Comparison of ENCODE assay signal across 33 mouse cellular contexts in genomic region chr17:27690993-27691693, GRCm38 (mm10). TPM values are rescaled to one million over a fixed set of nuclear protein-coding genes. Genes with fewer than 3 reads are reported as not detected.
DNase-seq lines count a peak whose midpoint lies in the region; ATAC-seq and TF ChIP-seq lines count a peak whose summit lies in the region.
"Had no signal": no experiment of that assay in that cellular context is flagged by ENCODE, and none has a peak within 500 bp of the region (broad histone marks: within the 10 kb centered on the region; RNA-seq: fewer than 3 reads in every experiment).

No protein-coding gene starts in this region.

- H3K9ac ChIP-seq in hindbrain, postnatal 0 days (replicated peaks; ENCODE audit: low read length) = no peak overlapping the region
- H3K9ac ChIP-seq in hindbrain, embryonic 16.5 days (ENCODE audit: low read depth, low read length) = no peak overlapping the region
- H3K9ac ChIP-seq in stomach, embryonic 16.5 days (ENCODE audit: low read length) = no peak overlapping the region
- H3K9ac ChIP-seq: embryonic facial prominence, embryonic 12.5 days; heart, embryonic 15.5 days; kidney, embryonic 15.5 days; limb, embryonic 15.5 days; liver, embryonic 14.5 days; midbrain, embryonic 12.5 days; neural tube, embryonic 13.5 days had no signal

- TF ChIP-seq CTCF in hindbrain, postnatal 0 days (IDR thresholded peaks at IDR 0.05; ENCODE audit: low read depth) = no peak

- H3K27me3 ChIP-seq in hindbrain, postnatal 0 days (ENCODE audit: insufficient read depth, low read length) = no peaks in the 10 kb centered on the region
- no peaks in the 10 kb centered on the region for H3K27me3 ChIP-seq in hindbrain, embryonic 16.5 days (replicated peaks; ENCODE audit: control insufficient read depth, insufficient read depth, low read length)
- H3K27me3 ChIP-seq in megakaryocyte, embryonic 14.5 days (replicated peaks) = peaks cover 44% of the 10 kb centered on the region
- peaks cover 11% of the 10 kb centered on the region for H3K27me3 ChIP-seq in stomach, embryonic 16.5 days (ENCODE audit: control insufficient read depth, insufficient read depth, low read length)
- H3K27me3 ChIP-seq: CH12.LX had no signal

- peaks cover 1% of the 10 kb centered on the region; the same call in 1 of the 2 replicates for H3K4me1 ChIP-seq in hindbrain, postnatal 0 days (ENCODE audit: insufficient read depth, low read length)
- H3K4me1 ChIP-seq in hindbrain, embryonic 16.5 days (ENCODE audit: control insufficient read depth, insufficient read depth, low read depth, low read length) = peaks cover 7% of the 10 kb centered on the region
- H3K4me1 ChIP-seq in megakaryocyte, embryonic 14.5 days = peaks cover 57% of the 10 kb centered on the region
- H3K4me1 ChIP-seq in stomach, embryonic 16.5 days (ENCODE audit: control insufficient read depth, insufficient read depth, low read length) = no peaks in the 10 kb centered on the region

- WGBS in hindbrain, postnatal 0 days = 60% methylated on average over 14 of the region's 14 CpGs
- WGBS in hindbrain, embryonic 16.5 days = 68% methylated on average over 14 of the region's 14 CpGs
- WGBS in stomach, embryonic 16.5 days = 65% methylated on average over 14 of the region's 14 CpGs

- H3K36me3 ChIP-seq in hindbrain, postnatal 0 days (ENCODE audit: insufficient read depth, low read length) = no peaks in the 10 kb centered on the region
- H3K36me3 ChIP-seq in hindbrain, embryonic 16.5 days (ENCODE audit: control insufficient read depth, insufficient read depth, low read length) = no peaks in the 10 kb centered on the region
- H3K36me3 ChIP-seq in megakaryocyte, embryonic 14.5 days (replicated peaks; ENCODE audit: low read length) = no peaks in the 10 kb centered on the region
- H3K36me3 ChIP-seq in stomach, embryonic 16.5 days (ENCODE audit: control insufficient read depth, insufficient read depth, low read length) = no peaks in the 10 kb centered on the region
- H3K36me3 ChIP-seq: embryonic facial prominence, embryonic 12.5 days; G1E; heart, embryonic 15.5 days; kidney, embryonic 15.5 days; limb, embryonic 15.5 days; midbrain, embryonic 12.5 days; neural tube, embryonic 13.5 days had no signal

- no peak overlapping the region for H3K4me3 ChIP-seq in hindbrain, postnatal 0 days (ENCODE audit: low read length)
- H3K4me3 ChIP-seq in hindbrain, embryonic 16.5 days (ENCODE audit: low read length) = no peak overlapping the region
- peak overlapping the region; percentile 77 for H3K4me3 ChIP-seq in megakaryocyte, embryonic 14.5 days (replicated peaks)
- H3K4me3 ChIP-seq in stomach, embryonic 16.5 days (replicated peaks; ENCODE audit: low read length) = no peak overlapping the region
- H3K4me3 ChIP-seq: embryonic facial prominence, embryonic 12.5 days; heart, embryonic 15.5 days; kidney, embryonic 15.5 days; limb, embryonic 15.5 days; midbrain, embryonic 12.5 days; neural tube, embryonic 13.5 days had no signal

- no peak overlapping the region for H3K4me2 ChIP-seq in hindbrain, postnatal 0 days (ENCODE audit: low read depth, low read length)
- no peak overlapping the region for H3K4me2 ChIP-seq in hindbrain, embryonic 16.5 days (ENCODE audit: low read length)
- H3K4me2 ChIP-seq in stomach, embryonic 16.5 days (ENCODE audit: low read depth, low read length) = no peak overlapping the region
- H3K4me2 ChIP-seq: embryonic facial prominence, embryonic 12.5 days; heart, embryonic 15.5 days; kidney, embryonic 15.5 days; limb, embryonic 15.5 days; midbrain, embryonic 12.5 days; neural tube, embryonic 13.5 days had no signal

- no peak for DNase-seq in hindbrain, postnatal 0 days (ENCODE audit: low spot score)
- no peak for DNase-seq in right cerebral cortex, postnatal 14 days
- DNase-seq: adrenal gland, postnatal 36 days; B cell, adult 2 months; cerebellum, adult 11-12 months; gastrocnemius, postnatal 36 days; heart, postnatal 36 days; layer of hippocampus, adult 9-11 months; lung, postnatal 36 days; right cerebral cortex, adult 18-20 months; thymus, postnatal 14 days had no signal

- no peak overlapping the region for H3K27ac ChIP-seq in hindbrain, postnatal 0 days
- H3K27ac ChIP-seq in hindbrain, embryonic 16.5 days (ENCODE audit: low read depth, low read length) = no peak overlapping the region
- H3K27ac ChIP-seq in stomach, embryonic 16.5 days (ENCODE audit: low read length) = no peak overlapping the region
- H3K27ac ChIP-seq: embryonic facial prominence, embryonic 12.5 days; heart, embryonic 15.5 days; kidney, embryonic 15.5 days; limb, embryonic 15.5 days; liver, embryonic 14.5 days; midbrain, embryonic 12.5 days; neural tube, embryonic 13.5 days had no signal

- ATAC-seq in hindbrain, postnatal 0 days = peak; percentile 46; the same call in 1 of the 2 replicates
- ATAC-seq in hindbrain, embryonic 16.5 days = no peak
- ATAC-seq in megakaryocyte, adult 5-6 weeks (ENCODE audit: poor library complexity, severe bottlenecking) = no peak
- ATAC-seq in granulocyte monocyte progenitor cell, adult 5-6 weeks (replicated peaks; ENCODE audit: poor library complexity, severe bottlenecking) = peak; percentile 67
- ATAC-seq in stomach, embryonic 16.5 days (ENCODE audit: insufficient read depth, low FRiP score) = 0 out of 2 replicates have a peak, but pooled peaks have one; percentile 34
- ATAC-seq: intestine, postnatal 0 days; Patski had no signal

- H3K9me3 ChIP-seq in hindbrain, postnatal 0 days (ENCODE audit: low read length) = no peaks in the 10 kb centered on the region
- H3K9me3 ChIP-seq in hindbrain, embryonic 16.5 days (ENCODE audit: control insufficient read depth, low read length) = no peaks in the 10 kb centered on the region
- peaks cover 50% of the 10 kb centered on the region for H3K9me3 ChIP-seq in megakaryocyte, embryonic 14.5 days
- H3K9me3 ChIP-seq in stomach, embryonic 16.5 days (replicated peaks; ENCODE audit: control insufficient read depth, low read length) = no peaks in the 10 kb centered on the region
- H3K9me3 ChIP-seq: embryonic facial prominence, embryonic 12.5 days; heart, embryonic 15.5 days; kidney, embryonic 15.5 days; limb, embryonic 15.5 days; midbrain, embryonic 12.5 days; neural tube, embryonic 13.5 days had no signal

RNA-seq across cellular contexts. Expression of gene Pacsin1, which starts 35.8 kb away (rescaled TPM):
- 38.3 and 62.9 TPM in 2 replicates for total RNA-seq in hindbrain, postnatal 0 days (2014; rRNA removed)
- 80.0 and 85.1 TPM in 2 replicates for polyA plus RNA-seq in hindbrain, postnatal 0 days (2015; fragmentation: Nextera tagmentation; extraction: Ambion mirVana)
- polyA plus RNA-seq in hindbrain, embryonic 16.5 days (2015; fragmentation: Nextera tagmentation; extraction: Ambion mirVana) = 67.0 and 77.9 TPM in 2 replicates
- 0.36 and 1.00 TPM in 2 replicates for polyA plus RNA-seq in megakaryocyte, embryonic 14.5 days (2012; ENCODE audit: insufficient read depth, low replicate concordance)
- 0.87 and 1.2 TPM in 2 replicates for total RNA-seq in megakaryocyte, adult 5-6 weeks (2015)
- 0.44 and 0.61 TPM in 2 replicates for total RNA-seq in megakaryocyte, adult 5-6 weeks (2017)
- not detected in 2 replicates for total RNA-seq in granulocyte monocyte progenitor cell, adult 5-6 weeks (2014; fragmentation: Nextera tagmentation)
- 0.43 TPM in 1 of 2 replicates, not detected in the other for total RNA-seq in granulocyte monocyte progenitor cell, adult 5-6 weeks (2017)
- polyA plus RNA-seq in stomach, embryonic 16.5 days (2015; fragmentation: Nextera tagmentation; extraction: Ambion mirVana) = 1.2 and 1.6 TPM in 2 replicates
- polyA plus RNA-seq: G1E had no signal

RNA-seq across cellular contexts. Expression of gene Spdef, which starts 37.6 kb away (rescaled TPM):
- 2.1 TPM in 2 replicates for total RNA-seq in hindbrain, postnatal 0 days (2014; rRNA removed)
- 1.7 and 1.8 TPM in 2 replicates for polyA plus RNA-seq in hindbrain, postnatal 0 days (2015; fragmentation: Nextera tagmentation; extraction: Ambion mirVana)
- 0.60 and 1.6 TPM in 2 replicates for polyA plus RNA-seq in hindbrain, embryonic 16.5 days (2015; fragmentation: Nextera tagmentation; extraction: Ambion mirVana)
- polyA plus RNA-seq in megakaryocyte, embryonic 14.5 days (2012; ENCODE audit: insufficient read depth, low replicate concordance) = 1.4 and 2.3 TPM in 2 replicates
- not detected in 2 replicates for total RNA-seq in megakaryocyte, adult 5-6 weeks (2015)
- not detected in 2 replicates for total RNA-seq in megakaryocyte, adult 5-6 weeks (2017)
- total RNA-seq in granulocyte monocyte progenitor cell, adult 5-6 weeks (2014; fragmentation: Nextera tagmentation) = not detected in 2 replicates
- not detected in 2 replicates for total RNA-seq in granulocyte monocyte progenitor cell, adult 5-6 weeks (2017)
- 22.5 and 28.4 TPM in 2 replicates for polyA plus RNA-seq in stomach, embryonic 16.5 days (2015; fragmentation: Nextera tagmentation; extraction: Ambion mirVana)
- total RNA-seq: CH12.LX; G1E; gastrocnemius, adult 18-20 months; gastrocnemius, postnatal 36 days; heart, adult 8-10 months; heart, postnatal 36 days had no signal
- polyA plus RNA-seq: liver, embryonic 14.5 days; Patski had no signal

RNA-seq across cellular contexts. Expression of gene Rps10, which starts 54.7 kb away (rescaled TPM):
- 1,174 and 1,303 TPM in 2 replicates for total RNA-seq in hindbrain, postnatal 0 days (2014; rRNA removed)
- 497 and 519 TPM in 2 replicates for polyA plus RNA-seq in hindbrain, postnatal 0 days (2015; fragmentation: Nextera tagmentation; extraction: Ambion mirVana)
- polyA plus RNA-seq in hindbrain, embryonic 16.5 days (2015; fragmentation: Nextera tagmentation; extraction: Ambion mirVana) = 404 and 408 TPM in 2 replicates
- polyA plus RNA-seq in megakaryocyte, embryonic 14.5 days (2012; ENCODE audit: insufficient read depth, low replicate concordance) = 1,090 and 3,855 TPM in 2 replicates
- 1,486 and 1,560 TPM in 2 replicates for total RNA-seq in megakaryocyte, adult 5-6 weeks (2015)
- 1,634 and 1,837 TPM in 2 replicates for total RNA-seq in megakaryocyte, adult 5-6 weeks (2017)
- total RNA-seq in granulocyte monocyte progenitor cell, adult 5-6 weeks (2014; fragmentation: Nextera tagmentation) = 2,240 and 2,398 TPM in 2 replicates
- 2,059 and 2,173 TPM in 2 replicates for total RNA-seq in granulocyte monocyte progenitor cell, adult 5-6 weeks (2017)
- polyA plus RNA-seq in stomach, embryonic 16.5 days (2015; fragmentation: Nextera tagmentation; extraction: Ambion mirVana) = 734 and 881 TPM in 2 replicates

RNA-seq across cellular contexts. Expression of gene RPS10-NUDT3, which starts 56.1 kb away (rescaled TPM):
- not detected in 2 replicates for total RNA-seq in hindbrain, postnatal 0 days (2014; rRNA removed)
- not detected in 2 replicates for polyA plus RNA-seq in hindbrain, postnatal 0 days (2015; fragmentation: Nextera tagmentation; extraction: Ambion mirVana)
- polyA plus RNA-seq in hindbrain, embryonic 16.5 days (2015; fragmentation: Nextera tagmentation; extraction: Ambion mirVana) = not detected in 2 replicates
- not detected in 2 replicates for polyA plus RNA-seq in megakaryocyte, embryonic 14.5 days (2012; ENCODE audit: insufficient read depth, low replicate concordance)
- not detected in 2 replicates for total RNA-seq in megakaryocyte, adult 5-6 weeks (2015)
- total RNA-seq in megakaryocyte, adult 5-6 weeks (2017) = not detected in 2 replicates
- total RNA-seq in granulocyte monocyte progenitor cell, adult 5-6 weeks (2014; fragmentation: Nextera tagmentation) = not detected in 2 replicates
- total RNA-seq in granulocyte monocyte progenitor cell, adult 5-6 weeks (2017) = not detected in 2 replicates
- not detected in 2 replicates for polyA plus RNA-seq in stomach, embryonic 16.5 days (2015; fragmentation: Nextera tagmentation; extraction: Ambion mirVana)
- total RNA-seq: adrenal gland, adult 18-20 months; adrenal gland, postnatal 36 days; CH12.LX; G1E; gastrocnemius, postnatal 36 days; heart, postnatal 36 days; left cerebral cortex, adult 18-20 months had no signal
- polyA plus RNA-seq: embryonic facial prominence, embryonic 12.5 days; forebrain, embryonic 11.5 days; G1E; heart, embryonic 15.5 days; intestine, postnatal 0 days; kidney, embryonic 15.5 days; limb, embryonic 15.5 days; liver, embryonic 14.5 days; midbrain, embryonic 12.5 days; neural tube, embryonic 13.5 days; small intestine, adult 2 months had no signal

Comparison
In these comparisons a context has a peak if more than half of its experiments do, and no peak if none do; other contexts are left out.
1. ATAC-seq: peak in hindbrain, postnatal 0 days (single experiment), granulocyte monocyte progenitor cell, adult 5-6 weeks (single experiment) and stomach, embryonic 16.5 days (single experiment); none in hindbrain, embryonic 16.5 days (single experiment) and megakaryocyte, adult 5-6 weeks (single experiment).
2. RNA of gene Pacsin1, which starts 35.8 kb away (polyA plus RNA-seq): 80.0 to 85.1 TPM in hindbrain, postnatal 0 days and 67.0 to 77.9 TPM in hindbrain, embryonic 16.5 days; 1.2 to 1.6 TPM in stomach, embryonic 16.5 days and 0.36 to 1.00 TPM in megakaryocyte, embryonic 14.5 days; every median in the first group is over 10 times any median in the second.